Mouse (Mus musculus): ENCODE data around the gene Adamts6. TPM values are rescaled to one million over a fixed set of nuclear protein-coding genes. Genes with fewer than 3 reads are reported as not detected.

The Adamts6 gene
- total RNA-seq, 2 experiments from 2014 or later = 3.0 to 4.9 TPM

Other genes starting within 250 kb of the Adamts6 start
- 10 to 100 TPM; 10.6 to 14.8 TPM for gene Nln, start 178.2 kb upstream of the Adamts6 start, total RNA-seq (2021)
- 1 to 10 TPM in 1 of 2 experiments, under 1 TPM in 1; 0.97 to 1.5 TPM for gene Sgtb, start 178.1 kb upstream of the Adamts6 start, total RNA-seq (2021)
- 10 to 100 TPM; 31.2 to 35.1 TPM for gene Trappc13, start 109.4 kb upstream of the Adamts6 start, total RNA-seq (2021)
- 10 to 100 TPM; 23.4 to 23.8 TPM for gene Trim23, start 109.0 kb upstream of the Adamts6 start, total RNA-seq (2021)
- under 1 TPM; 0.62 to 0.67 TPM for gene Cenpk, start 59.2 kb upstream of the Adamts6 start, total RNA-seq (2021)
- gene Ppwd1, start 59.0 kb upstream of the Adamts6 start, total RNA-seq (2021) = 1 to 10 TPM; 6.3 to 7.3 TPM

Measured in heart, postnatal 36 days (tissue).